Comparison of ENCODE assay signal across 8 mouse cellular contexts in genomic region chrX:70374469-70375110, GRCm38 (mm10). TPM values are rescaled to one million over a fixed set of nuclear protein-coding genes. Genes with fewer than 3 reads are reported as not detected.
DNase-seq lines count a peak whose midpoint lies in the region; ATAC-seq and TF ChIP-seq lines count a peak whose summit lies in the region.
"Not testable (repeated sequence)": the region's sequence is repeated elsewhere in the genome, so short reads cannot be mapped to it uniquely, and the experiment has no call there.

No protein-coding gene starts in this region.

- TF ChIP-seq CTCF in kidney, adult 2 months (conservative IDR thresholded peaks at IDR 0.05; ENCODE audit: insufficient read depth, insufficient read length, low read depth, low read length): 0 out of 2 replicates have a peak, but pooled peaks have one; percentile 13
- TF ChIP-seq CTCF in lung, embryonic 14.5 days (IDR thresholded peaks at IDR 0.05; ENCODE audit: low read depth): not testable (repeated sequence)

- H3K4me2 ChIP-seq in hindbrain, embryonic 14.5 days (replicated peaks); lung, embryonic 14.5 days; midbrain, embryonic 13.5 days (replicated peaks); neural tube, embryonic 12.5 days (replicated peaks): not testable (repeated sequence)

- WGBS in hindbrain, embryonic 14.5 days: 62% methylated on average over 5 of the region's 6 CpGs
- WGBS in kidney, adult 2 months: 68% methylated on average over 5 of the region's 6 CpGs
- WGBS in lung, embryonic 14.5 days: 72% methylated on average over 4 of the region's 6 CpGs
- 67% methylated on average over 5 of the region's 6 CpGs for WGBS in midbrain, embryonic 13.5 days
- 67% methylated on average over 5 of the region's 6 CpGs for WGBS in neural tube, embryonic 12.5 days

- H3K4me3 ChIP-seq in hindbrain, embryonic 14.5 days (replicated peaks; ENCODE audit: low read length); kidney, adult 2 months (ENCODE audit: insufficient read depth, low read depth, low read length); lung, embryonic 14.5 days (ENCODE audit: low read depth, low read length); midbrain, embryonic 13.5 days (replicated peaks); neural tube, embryonic 12.5 days: not testable (repeated sequence)

- not testable (repeated sequence) for H3K4me1 ChIP-seq in hindbrain, embryonic 14.5 days (replicated peaks; ENCODE audit: control insufficient read depth, insufficient read depth, low read length); kidney, adult 2 months (ENCODE audit: control insufficient read depth, insufficient read depth, low read length); lung, embryonic 14.5 days (ENCODE audit: insufficient read depth); midbrain, embryonic 13.5 days (replicated peaks); neural tube, embryonic 12.5 days

- not testable (repeated sequence) for H3K9ac ChIP-seq in hindbrain, embryonic 14.5 days; lung, embryonic 14.5 days; midbrain, embryonic 13.5 days (replicated peaks); neural tube, embryonic 12.5 days

- H3K9me3 ChIP-seq in hindbrain, embryonic 14.5 days (ENCODE audit: control insufficient read depth, low read length); lung, embryonic 14.5 days (ENCODE audit: low read depth, low read length); midbrain, embryonic 13.5 days; neural tube, embryonic 12.5 days: not testable (repeated sequence)

- peak; percentile 80 for ATAC-seq in CD4-positive, CD25-positive, alpha-beta regulatory T cell, adult 4 months
- peak; percentile 89 for ATAC-seq in common myeloid progenitor, adult 5-6 weeks (replicated peaks; ENCODE audit: low read depth, poor library complexity, severe bottlenecking)
- ATAC-seq in frontal cortex, adult (ENCODE audit: low TSS enrichment): peak; percentile 93
- ATAC-seq in hindbrain, embryonic 14.5 days (ENCODE audit: low FRiP score): peak; percentile 70; the same call in 1 of the 2 replicates
- peak; percentile 56; the same call in 1 of the 2 replicates for ATAC-seq in lung, embryonic 14.5 days (ENCODE audit: insufficient read depth)
- ATAC-seq in midbrain, embryonic 13.5 days: peak; percentile 78
- 0 out of 2 replicates have a peak, but pooled peaks have one; percentile 48 for ATAC-seq in neural tube, embryonic 12.5 days (ENCODE audit: low FRiP score, low read depth)

- not testable (repeated sequence) for H3K27ac ChIP-seq in hindbrain, embryonic 14.5 days; kidney, adult 2 months (ENCODE audit: insufficient read depth, low read depth, low read length); lung, embryonic 14.5 days (ENCODE audit: low read depth); midbrain, embryonic 13.5 days; neural tube, embryonic 12.5 days

- TF ChIP-seq POLR2A in kidney, adult 2 months (IDR thresholded peaks at IDR 0.05; ENCODE audit: low read depth, low read length): not testable (repeated sequence)

- H3K36me3 ChIP-seq in hindbrain, embryonic 14.5 days (replicated peaks; ENCODE audit: control insufficient read depth, insufficient read depth); kidney, adult 2 months (ENCODE audit: control insufficient read depth, insufficient read depth, low read length); lung, embryonic 14.5 days (ENCODE audit: insufficient read depth); midbrain, embryonic 13.5 days; neural tube, embryonic 12.5 days: not testable (repeated sequence)

- DNase-seq in hindbrain, embryonic 14.5 days (ENCODE audit: low spot score); kidney, adult 2 months; lung, embryonic 14.5 days: not testable (repeated sequence)

- not testable (repeated sequence) for H3K27me3 ChIP-seq in hindbrain, embryonic 14.5 days (ENCODE audit: control insufficient read depth, insufficient read depth, low read length); kidney, adult 2 months (replicated peaks; ENCODE audit: control insufficient read depth, insufficient read depth, low read length); lung, embryonic 14.5 days (ENCODE audit: insufficient read depth, low read length); midbrain, embryonic 13.5 days; neural tube, embryonic 12.5 days (replicated peaks)

RNA-seq across cellular contexts. Expression of gene Ids, which starts 9.7 kb away (rescaled TPM):
- 1 to 10 TPM; 4.8 to 6.2 TPM for polyA plus RNA-seq in CD4-positive, CD25-positive, alpha-beta regulatory T cell, adult 4 months (2017; shearing (Covaris generic))
- total RNA-seq in common myeloid progenitor, adult 5-6 weeks (2017): 7.5 and 9.9 TPM in 2 replicates
- polyA plus RNA-seq in hindbrain, embryonic 14.5 days (2014; fragmentation: Nextera tagmentation; extraction: Ambion mirVana): 19.6 and 19.8 TPM in 2 replicates
- polyA plus RNA-seq in kidney, adult 2 months (2012; rRNA removed): 40.7 and 42.4 TPM in 2 replicates
- polyA plus RNA-seq in lung, embryonic 14.5 days (2014; fragmentation: Nextera tagmentation; extraction: Ambion mirVana): 2.5 and 2.9 TPM in 2 replicates
- 11.3 and 14.2 TPM in 2 replicates for polyA plus RNA-seq in midbrain, embryonic 13.5 days (2015; fragmentation: Nextera tagmentation; extraction: Ambion mirVana)
- polyA plus RNA-seq in neural tube, embryonic 12.5 days (2016; fragmentation: Nextera tagmentation; extraction: Ambion mirVana): 6.8 and 7.2 TPM in 2 replicates

RNA-seq across cellular contexts. Expression of gene 1110012L19Rik, which starts 11.1 kb away (rescaled TPM):
- polyA plus RNA-seq in CD4-positive, CD25-positive, alpha-beta regulatory T cell, adult 4 months (2017; shearing (Covaris generic)): 10 to 100 TPM; 33.3 to 37.6 TPM
- 20.6 and 28.0 TPM in 2 replicates for total RNA-seq in common myeloid progenitor, adult 5-6 weeks (2017)
- polyA plus RNA-seq in hindbrain, embryonic 14.5 days (2014; fragmentation: Nextera tagmentation; extraction: Ambion mirVana): 38.0 and 40.9 TPM in 2 replicates
- polyA plus RNA-seq in kidney, adult 2 months (2012; rRNA removed): 9.2 and 12.3 TPM in 2 replicates
- polyA plus RNA-seq in lung, embryonic 14.5 days (2014; fragmentation: Nextera tagmentation; extraction: Ambion mirVana): 28.2 and 30.6 TPM in 2 replicates
- 33.9 and 36.2 TPM in 2 replicates for polyA plus RNA-seq in midbrain, embryonic 13.5 days (2015; fragmentation: Nextera tagmentation; extraction: Ambion mirVana)
- 30.1 and 31.4 TPM in 2 replicates for polyA plus RNA-seq in neural tube, embryonic 12.5 days (2016; fragmentation: Nextera tagmentation; extraction: Ambion mirVana)
